Comparison of ENCODE assay signal across 21 mouse cellular contexts in the genomic region with DNA sequence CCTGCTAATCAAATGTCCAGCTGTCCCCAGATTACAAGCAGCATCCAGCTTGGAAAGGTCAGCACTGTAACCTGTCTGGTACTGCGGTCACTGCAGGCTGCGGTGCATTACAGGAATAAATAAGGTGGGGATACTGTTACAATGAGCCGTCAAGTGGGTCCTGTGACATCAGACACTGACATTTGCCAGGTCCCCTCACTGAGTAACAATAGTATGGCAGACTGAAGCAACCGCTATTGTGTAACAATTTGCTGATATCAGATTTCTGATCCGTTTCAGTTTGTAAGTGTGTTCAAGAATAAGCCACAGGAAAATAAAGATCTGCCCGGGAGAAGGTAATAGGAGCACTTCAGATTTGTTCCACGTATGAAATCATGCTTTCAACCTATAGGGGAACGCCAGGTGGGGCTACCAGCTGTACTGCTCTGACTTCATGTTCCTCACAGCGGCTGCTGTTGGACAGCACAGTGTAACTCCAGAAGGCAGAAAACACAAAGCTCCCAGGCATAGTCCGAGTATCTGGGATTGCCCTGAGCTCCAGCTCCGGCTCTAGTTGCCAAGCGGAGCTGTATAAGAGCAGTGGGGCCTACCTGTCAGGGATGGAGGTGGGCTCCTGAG.
"Had no signal": no experiment of that assay in that cellular context is flagged by ENCODE, and none has a peak within 500 bp of the region (broad histone marks: within the 10 kb centered on the region; RNA-seq: fewer than 3 reads in every experiment).

No protein-coding gene starts in this region.

- H3K4me2 ChIP-seq: kidney, embryonic 15.5 days; limb, embryonic 12.5 days; liver, embryonic 13.5 days; lung, embryonic 14.5 days; midbrain, embryonic 12.5 days; neural tube, embryonic 13.5 days; stomach, embryonic 15.5 days had no signal

- H3K9ac ChIP-seq: kidney, embryonic 15.5 days; limb, embryonic 12.5 days; liver, embryonic 13.5 days; lung, embryonic 14.5 days; midbrain, embryonic 12.5 days; neural tube, embryonic 13.5 days; stomach, embryonic 15.5 days had no signal

- H3K9me3 ChIP-seq: kidney, embryonic 15.5 days; limb, embryonic 12.5 days; liver, embryonic 13.5 days; midbrain, embryonic 12.5 days; neural tube, embryonic 13.5 days; stomach, embryonic 15.5 days had no signal

- H3K27ac ChIP-seq: kidney, embryonic 15.5 days; left cerebral cortex, adult 2 months; limb, embryonic 12.5 days; liver, embryonic 13.5 days; midbrain, embryonic 12.5 days; neural tube, embryonic 13.5 days; stomach, embryonic 15.5 days had no signal

- H3K4me3 ChIP-seq: kidney, embryonic 15.5 days; left cerebral cortex, adult 2 months; limb, embryonic 12.5 days; liver, embryonic 13.5 days; midbrain, embryonic 12.5 days; myocyte; neural tube, embryonic 13.5 days; stomach, embryonic 15.5 days had no signal

- DNase-seq: kidney, adult 8-10 months; kidney, postnatal 10 days; kidney, postnatal 36 days; layer of hippocampus, postnatal 36 days; liver; liver, embryonic 13.5 days; lung, embryonic 14.5 days; lung, postnatal 4 days; retina, postnatal 1 day; right cerebral cortex, postnatal 25 days; spleen, adult 18-20 months; thymus, postnatal 25 days had no signal

- H3K4me1 ChIP-seq: limb, embryonic 12.5 days; liver, embryonic 13.5 days; midbrain, embryonic 12.5 days; neural tube, embryonic 13.5 days; stomach, embryonic 15.5 days had no signal

- H3K27me3 ChIP-seq: kidney, embryonic 15.5 days; limb, embryonic 12.5 days; liver, embryonic 13.5 days; midbrain, embryonic 12.5 days; neural tube, embryonic 13.5 days; stomach, embryonic 15.5 days had no signal

- ATAC-seq: lung, postnatal 0 days; midbrain, embryonic 16.5 days had no signal
